25 mouse cellular contexts compared by ENCODE assay signal in the genomic region with DNA sequence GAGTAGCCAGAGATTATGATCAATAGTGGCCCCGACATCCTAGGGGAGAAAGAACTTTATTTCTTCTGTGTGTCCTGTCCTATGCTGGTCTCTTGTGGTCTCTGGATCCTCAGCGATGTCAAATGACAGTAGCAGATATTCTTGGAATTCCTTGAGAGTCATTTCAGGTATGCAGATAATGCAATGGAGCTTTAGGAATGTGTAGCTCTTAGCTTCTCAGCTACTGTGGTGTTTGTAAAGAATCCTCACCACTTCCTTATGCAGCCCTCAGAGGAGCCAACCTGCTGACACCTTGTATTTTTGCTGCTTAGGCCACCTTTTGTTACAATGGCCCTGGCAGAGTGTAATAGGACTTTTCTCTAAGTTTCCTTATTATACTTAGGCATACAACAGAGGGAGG. TPM values are rescaled to one million over a fixed set of nuclear protein-coding genes. Genes with fewer than 3 reads are reported as not detected.
"Had no signal": no experiment of that assay in that cellular context is flagged by ENCODE, and none has a peak within 500 bp of the region (broad histone marks: within the 10 kb centered on the region; RNA-seq: fewer than 3 reads in every experiment).

No protein-coding gene starts in this region.

- DNase-seq: retina, postnatal 1 day; right cerebral cortex, adult 18-20 months; right cerebral cortex, postnatal 14 days; right cerebral cortex, postnatal 25 days; right cerebral cortex, postnatal 4 days; spleen, adult 18-20 months; thymus, adult 18-20 months; thymus, adult 2 months; thymus, postnatal 14 days; thymus, postnatal 25 days; thymus, postnatal 36 days; thymus, postnatal 4 days had no signal

- H3K27me3 ChIP-seq: neural tube, embryonic 15.5 days; stomach, embryonic 15.5 days had no signal

RNA-seq across cellular contexts. Expression of a gene that starts 4.4 kb away (rescaled TPM):
- total RNA-seq: neutrophil, adult 5-6 weeks had no signal
- polyA plus RNA-seq: neural tube, embryonic 13.5 days; neural tube, embryonic 14.5 days; small intestine, adult 2 months; spleen, adult 2 months; stomach, embryonic 14.5 days; stomach, embryonic 15.5 days; stomach, embryonic 16.5 days; stomach, postnatal 0 days; thymus, adult 2 months; thymus, postnatal 0 days; urinary bladder, adult 2 months had no signal

RNA-seq across cellular contexts. Expression of a gene that starts 51.4 kb away (rescaled TPM):
- total RNA-seq: neutrophil, adult 5-6 weeks had no signal
- polyA plus RNA-seq: neural tube, embryonic 13.5 days; neural tube, embryonic 14.5 days; neural tube, embryonic 15.5 days; small intestine, adult 2 months; spleen, adult 2 months; stomach, embryonic 14.5 days; stomach, embryonic 15.5 days; stomach, embryonic 16.5 days; stomach, postnatal 0 days; testis, adult 2 months; thymus, adult 2 months; thymus, postnatal 0 days; urinary bladder, adult 2 months had no signal
